Comparison of ENCODE assay signal across 14 mouse cellular contexts in genomic region chr9:76455703-76456102, GRCm38 (mm10).
"Had no signal": no experiment of that assay in that cellular context is flagged by ENCODE, and none has a peak within 500 bp of the region (broad histone marks: within the 10 kb centered on the region; RNA-seq: fewer than 3 reads in every experiment).

No protein-coding gene starts in this region.

- H3K9me3 ChIP-seq: liver, embryonic 13.5 days had no signal

- DNase-seq: kidney, adult 18-20 months; kidney, adult 9 months; kidney, postnatal 14 days; kidney, postnatal 4 days; liver, embryonic 13.5 days; lung, adult 2 months; lung, postnatal 14 days; lung, postnatal 4 days; midbrain, embryonic 14.5 days; thymus, adult 2 months; thymus, postnatal 14 days; thymus, postnatal 4 days had no signal

- H3K9ac ChIP-seq: liver, embryonic 13.5 days had no signal

- H3K4me3 ChIP-seq: liver, embryonic 13.5 days had no signal

- H3K27ac ChIP-seq: liver, embryonic 13.5 days had no signal

- H3K4me2 ChIP-seq: liver, embryonic 13.5 days; midbrain, embryonic 11.5 days had no signal

- H3K36me3 ChIP-seq: liver, embryonic 13.5 days had no signal

- H3K4me1 ChIP-seq: liver, embryonic 13.5 days had no signal

- H3K27me3 ChIP-seq: liver, embryonic 13.5 days had no signal

- ATAC-seq: intestine, embryonic 16.5 days had no signal
